Mouse (Mus musculus): ENCODE measurements around the gene Lpin1.

- TF ChIP-seq POLR2A (IDR thresholded peaks at IDR 0.05; ENCODE audit: borderline replicate concordance, low read depth, low read length): no peak
- TF ChIP-seq CTCF (IDR thresholded peaks at IDR 0.05; ENCODE audit: low read depth, low read length): no peak
Observed at GRCm38 (mm10) chr12:16619453-16619852, 8.7 kb upstream of the Lpin1 start.
